Mouse (Mus musculus): Measurements from ENCODE around the gene Cept1. TPM values are rescaled to one million over a fixed set of nuclear protein-coding genes. Genes with fewer than 3 reads are reported as not detected.

The Cept1 gene
- polyA plus RNA-seq, 1 experiment from 2014 or later: 47.7 TPM

DNA sequence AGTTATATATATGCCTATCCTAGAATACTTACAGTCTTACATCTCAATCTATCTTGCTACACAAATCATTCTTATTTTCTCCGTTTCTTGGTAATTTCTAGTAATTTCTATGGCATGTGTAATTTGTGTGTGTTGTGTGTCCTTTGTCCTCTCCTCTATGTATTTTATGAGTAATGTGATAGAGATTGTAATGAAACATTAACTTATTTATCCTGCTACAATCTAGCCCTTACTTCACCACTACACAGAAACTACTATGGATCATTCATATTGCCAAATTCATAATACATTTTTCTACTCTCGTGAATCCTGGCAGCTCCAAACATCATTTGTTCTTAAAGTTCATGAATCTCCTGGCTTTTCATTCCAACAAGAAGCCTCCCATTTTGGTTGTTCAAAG, 19.6 kb downstream of the Cept1 start:
- Histone ChIP-seq H3K9me3 (no peaks in the 10 kb centered on the region), H3K27me3 (replicated peaks) (no peaks in the 10 kb centered on the region), H3K9ac (no peak overlapping the region), H3K4me1 (no peaks in the 10 kb centered on the region), H3K36me3 (replicated peaks) (no peaks in the 10 kb centered on the region), H3K27ac (no peak overlapping the region), H3K4me2 (no peak overlapping the region), H3K4me3 (no peak overlapping the region)
- no peak for ATAC-seq (replicated peaks)
- WGBS: 92% methylated on average over 2 of the region's 2 CpGs

DNA sequence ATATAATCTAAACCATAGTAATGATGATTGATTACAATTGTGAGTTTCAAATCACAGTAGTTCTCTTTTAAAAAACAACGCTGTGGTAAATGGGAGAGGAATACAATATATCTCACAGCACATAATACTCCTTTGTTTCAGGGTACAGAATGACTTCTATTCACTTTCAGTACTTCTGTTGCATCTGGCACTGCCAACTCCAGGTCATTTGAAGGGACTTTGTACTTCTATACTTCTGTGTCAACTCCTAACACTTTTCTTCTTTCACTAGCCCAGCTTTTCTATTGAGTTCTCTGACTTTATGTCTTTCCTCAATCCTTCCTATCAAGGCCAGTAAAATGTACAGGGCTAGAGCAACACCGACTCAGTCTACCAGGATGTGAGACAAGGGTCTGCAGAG, 21.2 kb downstream of the Cept1 start:
- Histone ChIP-seq H3K4me2 (no peak overlapping the region), H3K36me3 (replicated peaks) (no peaks in the 10 kb centered on the region), H3K27ac (no peak overlapping the region), H3K4me3 (no peak overlapping the region), H3K4me1 (no peaks in the 10 kb centered on the region), H3K9me3 (no peaks in the 10 kb centered on the region), H3K9ac (no peak overlapping the region), H3K27me3 (replicated peaks) (no peaks in the 10 kb centered on the region)
- 90% methylated on average over 2 of the region's 2 CpGs for WGBS
- ATAC-seq (replicated peaks): no peak

GRCm38 (mm10) chr3:106522730-106523129, 24.9 kb downstream of the Cept1 start:
- H3K4me3 ChIP-seq: no peak overlapping the region

DNA sequence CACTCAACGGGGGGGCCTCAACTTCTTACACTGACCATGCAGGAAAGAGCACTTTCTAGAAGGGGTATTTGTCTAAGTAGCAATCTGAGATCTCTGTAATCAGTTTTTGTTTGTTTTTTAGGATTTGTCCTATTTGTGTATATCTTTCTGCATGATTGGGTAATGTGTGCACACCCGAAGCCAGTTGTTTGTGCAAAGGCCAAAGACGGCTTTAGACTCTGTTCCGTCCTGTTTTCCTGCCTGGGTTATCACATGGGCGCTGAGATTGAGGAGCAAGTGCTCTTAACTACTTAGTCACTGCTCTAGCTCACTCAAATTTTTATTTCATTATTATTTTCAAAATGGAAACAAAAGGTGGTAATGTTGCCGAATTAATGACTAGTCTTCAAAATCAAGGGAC, 32.6 kb downstream of the Cept1 start:
- H3K27ac ChIP-seq: no peak overlapping the region
- H3K4me3 ChIP-seq: no peak overlapping the region
- no peaks in the 10 kb centered on the region for H3K4me1 ChIP-seq
- no peak for ATAC-seq (replicated peaks)
- WGBS: 91% methylated on average over 6 of the region's 6 CpGs
- no peak overlapping the region for H3K9ac ChIP-seq
- no peak overlapping the region for H3K4me2 ChIP-seq
- no peaks in the 10 kb centered on the region for H3K36me3 ChIP-seq (replicated peaks)
- H3K27me3 ChIP-seq (replicated peaks): no peaks in the 10 kb centered on the region
- H3K9me3 ChIP-seq: no peaks in the 10 kb centered on the region

More at GRCm38 (mm10) chr3:106522730-106523129, 24.9 kb downstream of the Cept1 start:
- H3K27ac ChIP-seq: no peak overlapping the region
- no peaks in the 10 kb centered on the region for H3K36me3 ChIP-seq (replicated peaks)
- no peaks in the 10 kb centered on the region for H3K9me3 ChIP-seq
- no peaks in the 10 kb centered on the region for H3K4me1 ChIP-seq
- H3K27me3 ChIP-seq (replicated peaks): no peaks in the 10 kb centered on the region
- ATAC-seq (replicated peaks): no peak
- no peak overlapping the region for H3K4me2 ChIP-seq
- H3K9ac ChIP-seq: no peak overlapping the region
- whole genome bisulfite sequencing: 100% methylated on average over 1 of the region's 1 CpGs

GRCm38 (mm10) chr3:106510669-106511068, 36.9 kb downstream of the Cept1 start:
- Histone ChIP-seq H3K4me2 (no peak overlapping the region), H3K27me3 (replicated peaks) (no peaks in the 10 kb centered on the region), H3K9ac (no peak overlapping the region), H3K36me3 (replicated peaks) (no peaks in the 10 kb centered on the region), H3K9me3 (no peaks in the 10 kb centered on the region), H3K27ac (no peak overlapping the region), H3K4me1 (no peaks in the 10 kb centered on the region), H3K4me3 (no peak overlapping the region)
- no peak for ATAC-seq (replicated peaks)
- 89% methylated on average over 1 of the region's 1 CpGs for WGBS

DNA sequence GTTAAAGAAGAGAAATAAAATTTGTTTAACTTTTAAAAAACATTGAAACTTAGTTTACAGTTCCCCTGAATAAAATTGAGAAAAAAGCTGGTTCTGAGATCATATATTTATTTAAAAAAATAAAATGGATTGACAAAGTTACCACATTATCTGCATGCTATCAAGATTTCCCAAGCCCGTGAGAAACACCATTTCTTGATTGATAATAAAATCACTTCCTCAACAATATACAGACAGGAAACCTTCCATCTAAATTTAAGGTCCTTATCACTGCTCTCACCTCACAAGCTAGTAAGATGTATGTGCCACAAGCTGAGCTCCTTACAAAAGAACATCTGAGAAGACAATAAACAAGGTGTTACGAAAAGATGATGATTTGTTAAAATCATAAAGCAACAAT, 44.7 kb downstream of the Cept1 start:
- no peak overlapping the region for H3K4me3 ChIP-seq
- no peaks in the 10 kb centered on the region for H3K9me3 ChIP-seq
- H3K27ac ChIP-seq: no peak overlapping the region
- H3K36me3 ChIP-seq (replicated peaks): peaks cover 8% of the 10 kb centered on the region; the same call in 1 of the 2 replicates
- 94% methylated on average over 2 of the region's 2 CpGs for WGBS
- H3K4me1 ChIP-seq: no peaks in the 10 kb centered on the region
- ATAC-seq (replicated peaks): no peak
- H3K27me3 ChIP-seq (replicated peaks): no peaks in the 10 kb centered on the region
- H3K9ac ChIP-seq: no peak overlapping the region
- no peak overlapping the region for H3K4me2 ChIP-seq

DNA sequence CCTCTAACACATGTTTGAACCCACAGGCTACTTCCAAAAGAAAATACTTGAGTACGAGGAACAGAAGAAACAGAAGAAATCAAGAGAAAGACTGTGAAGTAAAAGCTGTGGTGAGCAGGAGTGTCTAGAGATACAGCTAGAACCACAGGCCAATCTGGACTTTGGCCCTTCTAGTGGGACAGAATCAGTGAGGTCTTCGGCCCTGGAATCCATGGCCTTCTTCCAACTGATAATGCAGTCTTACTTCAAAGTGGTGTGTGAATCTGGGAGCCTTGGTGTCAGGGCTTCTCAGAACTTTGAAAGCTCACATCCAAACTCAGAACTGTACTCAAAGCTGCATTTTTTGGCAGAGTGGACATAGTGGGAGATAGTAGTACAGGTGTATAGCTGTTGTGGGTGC, 47.1 kb downstream of the Cept1 start:
- no peak for ATAC-seq (replicated peaks)
- Histone ChIP-seq H3K9ac (no peak overlapping the region), H3K4me1 (no peaks in the 10 kb centered on the region), H3K4me2 (no peak overlapping the region), H3K27ac (no peak overlapping the region), H3K27me3 (replicated peaks) (no peaks in the 10 kb centered on the region), H3K4me3 (no peak overlapping the region), H3K9me3 (no peaks in the 10 kb centered on the region), H3K36me3 (replicated peaks) (peaks cover 8% of the 10 kb centered on the region; the same call in 1 of the 2 replicates)
- 94% methylated on average over 2 of the region's 2 CpGs for WGBS

GRCm38 (mm10) chr3:106496996-106497395, 50.6 kb downstream of the Cept1 start:
- Histone ChIP-seq H3K9ac (no peak overlapping the region), H3K9me3 (no peaks in the 10 kb centered on the region), H3K4me1 (no peaks in the 10 kb centered on the region), H3K27ac (no peak overlapping the region), H3K4me3 (no peak overlapping the region), H3K27me3 (replicated peaks) (no peaks in the 10 kb centered on the region), H3K4me2 (no peak overlapping the region), H3K36me3 (replicated peaks) (no peaks in the 10 kb centered on the region)
- WGBS: 75% methylated on average over 3 of the region's 3 CpGs
- ATAC-seq (replicated peaks): no peak

DNA sequence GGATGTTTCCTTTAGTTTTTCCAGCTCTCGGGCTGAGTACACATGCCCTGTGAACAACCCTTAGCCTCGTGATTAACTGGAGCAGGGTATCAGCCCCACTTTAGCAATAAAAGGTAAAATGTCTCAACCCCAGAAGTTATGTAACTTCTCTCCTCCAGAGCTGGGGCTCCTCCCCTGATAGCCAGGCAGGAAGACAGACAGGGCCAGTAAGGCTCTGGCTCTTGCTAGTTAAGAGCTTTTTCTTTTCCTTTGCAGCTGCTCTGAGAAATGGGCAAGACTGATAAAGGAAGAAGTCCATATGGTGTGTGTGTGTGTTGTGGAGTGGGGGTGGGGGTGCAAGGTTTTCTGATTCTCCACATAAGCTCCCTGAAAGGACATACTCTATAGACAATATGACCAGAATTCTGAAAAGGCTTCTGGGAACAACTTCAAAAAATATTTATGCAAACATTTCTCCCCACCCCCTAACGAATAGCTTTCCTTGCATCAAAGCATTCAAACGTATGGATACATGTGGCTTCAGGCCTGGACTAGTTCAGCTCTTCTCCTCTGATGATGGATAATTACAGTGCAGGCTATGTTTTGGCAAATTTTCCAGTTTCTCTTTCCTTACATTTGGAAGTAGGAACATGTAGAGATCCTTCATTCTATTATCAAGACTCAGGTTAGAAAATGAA, 51.4 kb downstream of the Cept1 start:
- H3K9ac ChIP-seq: no peak overlapping the region
- no peaks in the 10 kb centered on the region for H3K36me3 ChIP-seq (replicated peaks)
- H3K4me1 ChIP-seq: no peaks in the 10 kb centered on the region
- no peak overlapping the region for H3K4me3 ChIP-seq
- no peaks in the 10 kb centered on the region for H3K27me3 ChIP-seq (replicated peaks)
- ATAC-seq (replicated peaks): no peak
- 74% methylated on average over 4 of the region's 4 CpGs for WGBS
- H3K9me3 ChIP-seq: no peaks in the 10 kb centered on the region
- H3K4me2 ChIP-seq: no peak overlapping the region
- no peak overlapping the region for H3K27ac ChIP-seq

GRCm38 (mm10) chr3:106495346-106496044, 52.1 kb downstream of the Cept1 start:
- no peak for ATAC-seq (replicated peaks)
- no peak overlapping the region for H3K9ac ChIP-seq
- no peak overlapping the region for H3K4me3 ChIP-seq
- WGBS: 94% methylated on average over 1 of the region's 1 CpGs
- no peaks in the 10 kb centered on the region for H3K9me3 ChIP-seq
- no peak overlapping the region for H3K4me2 ChIP-seq
- no peaks in the 10 kb centered on the region for H3K4me1 ChIP-seq
- no peaks in the 10 kb centered on the region for H3K36me3 ChIP-seq (replicated peaks)
- no peak overlapping the region for H3K27ac ChIP-seq
- H3K27me3 ChIP-seq (replicated peaks): no peaks in the 10 kb centered on the region

DNA sequence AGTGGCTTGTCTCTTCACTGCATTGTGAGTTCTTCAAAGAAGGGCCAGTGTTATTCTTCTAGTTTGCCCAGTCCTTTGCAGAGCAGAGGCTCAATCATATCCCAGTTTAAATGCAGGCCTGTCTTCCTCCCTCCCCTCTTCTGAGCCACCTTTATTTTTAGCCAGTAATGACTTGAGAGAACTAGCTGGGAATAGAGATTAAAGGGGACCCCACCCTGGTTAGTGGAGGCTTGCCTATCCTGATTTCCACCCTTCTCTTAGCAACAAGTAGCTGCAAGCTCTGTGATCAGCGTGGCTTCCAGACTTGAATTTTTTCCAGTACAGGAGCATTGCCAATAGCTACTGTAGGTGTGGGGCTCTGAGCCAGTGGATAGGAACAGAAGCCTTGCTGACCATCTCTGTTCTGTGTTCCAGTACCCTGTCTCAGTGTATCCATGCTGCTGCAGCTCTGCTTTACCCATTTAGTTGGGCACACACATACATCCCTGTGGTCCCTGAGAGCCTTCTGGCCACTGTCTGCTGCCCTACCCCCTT, 53.1 kb downstream of the Cept1 start:
- no peak for ATAC-seq (replicated peaks)
- Histone ChIP-seq H3K9me3 (no peaks in the 10 kb centered on the region), H3K27me3 (replicated peaks) (no peaks in the 10 kb centered on the region), H3K9ac (no peak overlapping the region), H3K36me3 (replicated peaks) (no peaks in the 10 kb centered on the region), H3K27ac (no peak overlapping the region), H3K4me2 (no peak overlapping the region), H3K4me1 (no peaks in the 10 kb centered on the region), H3K4me3 (no peak overlapping the region)
- 88% methylated on average over 1 of the region's 1 CpGs for WGBS

- no peaks in the 10 kb centered on the region for H3K36me3 ChIP-seq (replicated peaks)
- no peak overlapping the region for H3K4me2 ChIP-seq
- H3K9ac ChIP-seq: no peak overlapping the region
- H3K27me3 ChIP-seq (replicated peaks): no peaks in the 10 kb centered on the region
- WGBS: 78% methylated on average over 3 of the region's 3 CpGs
- no peak overlapping the region for H3K27ac ChIP-seq
- H3K4me1 ChIP-seq: no peaks in the 10 kb centered on the region
- H3K4me3 ChIP-seq: no peak overlapping the region
- H3K9me3 ChIP-seq: no peaks in the 10 kb centered on the region
- ATAC-seq (replicated peaks): no peak
Observed at GRCm38 (mm10) chr3:106493882-106494281, 53.7 kb downstream of the Cept1 start.

DNA sequence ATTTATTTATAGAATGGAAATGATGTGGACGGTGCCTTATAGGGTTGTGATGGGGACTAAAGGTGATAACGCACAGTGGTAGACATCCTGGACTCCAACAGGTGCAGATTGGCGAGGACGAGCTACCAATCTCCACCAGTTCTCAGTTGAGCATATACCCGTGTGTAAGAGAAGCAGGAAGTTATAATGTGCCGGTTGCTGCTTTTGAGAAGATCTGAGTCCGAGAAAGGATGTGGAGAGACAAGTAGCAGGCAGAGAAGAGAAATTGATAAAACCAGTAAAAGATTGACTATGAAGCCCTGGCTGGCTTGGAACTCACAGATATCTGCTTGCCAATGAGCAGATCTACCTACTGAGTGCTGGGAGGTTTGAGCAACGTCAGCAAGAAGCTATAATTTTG, 54.4 kb downstream of the Cept1 start:
- Histone ChIP-seq H3K36me3 (replicated peaks) (no peaks in the 10 kb centered on the region), H3K9me3 (no peaks in the 10 kb centered on the region), H3K27me3 (replicated peaks) (no peaks in the 10 kb centered on the region), H3K9ac (no peak overlapping the region), H3K4me2 (no peak overlapping the region), H3K4me1 (no peaks in the 10 kb centered on the region), H3K4me3 (no peak overlapping the region), H3K27ac (no peak overlapping the region)
- WGBS: 89% methylated on average over 8 of the region's 8 CpGs
- no peak for ATAC-seq (replicated peaks)
